Mouse (Mus musculus): ENCODE data around the gene 1110008L16Rik.

DNA sequence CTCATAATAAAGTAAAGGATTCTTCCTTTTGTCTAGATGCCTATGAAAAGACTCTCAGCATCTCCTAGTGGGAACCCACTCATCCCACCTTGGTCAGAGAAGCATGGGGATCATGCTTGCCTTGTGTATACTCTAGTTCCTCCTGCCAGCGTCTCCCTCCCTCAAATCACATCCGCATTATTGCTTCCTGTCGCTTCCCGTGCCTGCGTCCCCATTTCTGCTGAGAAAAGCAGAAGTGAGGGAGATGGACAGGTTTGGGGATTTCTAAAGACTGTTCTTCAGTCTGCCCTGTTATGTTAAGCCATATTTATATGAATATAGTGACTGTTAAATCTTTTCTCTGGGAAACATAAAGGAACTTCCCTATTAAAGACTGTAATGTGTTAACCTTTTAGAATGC is 61.6 kb downstream of the 1110008L16Rik start:
- TF ChIP-seq CTCF (IDR thresholded peaks at IDR 0.05; ENCODE audit: control insufficient read depth, insufficient read depth, low read length) (no peak), POLR2A (IDR thresholded peaks at IDR 0.05; ENCODE audit: borderline replicate concordance, control insufficient read depth, low read depth, low read length) (no peak)
